Mouse (Mus musculus): ENCODE data around the gene Psmc1. TPM values are rescaled to one million over a fixed set of nuclear protein-coding genes. Genes with fewer than 3 reads are reported as not detected.

The Psmc1 gene
- polyA plus RNA-seq, 2 experiments: 127 to 245 TPM

- Histone ChIP-seq H3K4me3 (replicated peaks; ENCODE audit: low read length) (no peak overlapping the region), H3K4me1 (ENCODE audit: control insufficient read depth, insufficient read depth, low read length) (peaks cover 13% of the 10 kb centered on the region), H3K27me3 (ENCODE audit: control insufficient read depth, insufficient read depth, low read length) (no peaks in the 10 kb centered on the region), H3K9ac (ENCODE audit: low read depth, low read length, severe bottlenecking) (no peak overlapping the region), H3K27ac (replicated peaks; ENCODE audit: low read depth, low read length) (no peak overlapping the region), H3K4me2 (replicated peaks; ENCODE audit: low read depth, low read length, severe bottlenecking) (no peak overlapping the region), H3K36me3 (ENCODE audit: control insufficient read depth, insufficient read depth, low read length) (no peaks in the 10 kb centered on the region), H3K9me3 (ENCODE audit: control insufficient read depth, low read length) (no peaks in the 10 kb centered on the region)
- WGBS: 74% methylated on average over 7 of the region's 7 CpGs
- DNase-seq (ENCODE audit: low spot score): no peak
- ATAC-seq (ENCODE audit: low FRiP score, low read depth): no peak
- no peak for TF ChIP-seq POLR2A (IDR thresholded peaks at IDR 0.05; ENCODE audit: borderline replicate concordance, extremely low read depth, insufficient read depth, insufficient read length)
Observed at GRCm38 (mm10) chr12:100172481-100172880, 62.5 kb downstream of the Psmc1 start.

Other genes starting within 250 kb of the Psmc1 start
- 4.9 and 6.4 TPM in 2 replicates for gene Efcab11, start 225.7 kb upstream of the Psmc1 start, polyA plus RNA-seq (2012; rRNA removed)
- 8.3 and 10.6 TPM in 2 replicates for gene Efcab11, start 225.7 kb upstream of the Psmc1 start, polyA plus RNA-seq (2014; fragmentation: Nextera tagmentation; extraction: Ambion mirVana)
- gene Tdp1, start 225.6 kb upstream of the Psmc1 start, polyA plus RNA-seq (2012; rRNA removed): 42.1 and 49.4 TPM in 2 replicates
- gene Tdp1, start 225.6 kb upstream of the Psmc1 start, polyA plus RNA-seq (2014; fragmentation: Nextera tagmentation; extraction: Ambion mirVana): 47.8 and 52.7 TPM in 2 replicates
- gene Kcnk13, start 145.7 kb upstream of the Psmc1 start, polyA plus RNA-seq (2012; rRNA removed): 1.6 and 1.7 TPM in 2 replicates
- 2.4 and 2.6 TPM in 2 replicates for gene Kcnk13, start 145.7 kb upstream of the Psmc1 start, polyA plus RNA-seq (2014; fragmentation: Nextera tagmentation; extraction: Ambion mirVana)
- gene Nrde2, start 49.5 kb downstream of the Psmc1 start, polyA plus RNA-seq (2012; rRNA removed): 12.3 and 13.0 TPM in 2 replicates
- 12.4 and 14.0 TPM in 2 replicates for gene Nrde2, start 49.5 kb downstream of the Psmc1 start, polyA plus RNA-seq (2014; fragmentation: Nextera tagmentation; extraction: Ambion mirVana)
- gene Calm1, start 89.3 kb downstream of the Psmc1 start, polyA plus RNA-seq (2012; rRNA removed): 306 and 318 TPM in 2 replicates
- 1,221 and 1,299 TPM in 2 replicates for gene Calm1, start 89.3 kb downstream of the Psmc1 start, polyA plus RNA-seq (2014; fragmentation: Nextera tagmentation; extraction: Ambion mirVana)

Measured in limb, embryonic 14.5 days (tissue).